Mouse (Mus musculus): ENCODE measurements around the gene Tekt3.

DNA sequence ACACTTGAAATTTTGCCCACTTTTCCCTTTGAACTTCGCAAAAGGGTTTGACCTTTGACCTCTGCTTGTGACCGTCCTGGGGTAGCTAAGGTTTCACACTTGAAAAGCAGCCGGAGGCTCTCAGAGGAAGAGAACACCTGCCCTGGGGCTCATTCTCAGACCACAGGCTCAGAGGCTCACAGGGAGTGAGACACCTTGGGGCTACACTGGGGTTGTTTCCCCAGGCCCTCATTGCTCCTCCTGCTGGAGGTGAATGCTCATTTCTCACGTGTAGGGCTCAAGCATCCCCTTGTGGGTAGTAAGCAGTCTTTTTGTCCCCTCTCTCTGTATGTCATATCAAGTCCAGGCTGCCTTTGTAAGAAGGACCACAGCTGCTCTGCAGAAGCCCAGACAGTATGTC lies 62.9 kb downstream of the Tekt3 start:
- TF ChIP-seq CTCF (IDR thresholded peaks at IDR 0.05; ENCODE audit: extremely low read depth, insufficient read depth, insufficient read length, insufficient replicate concordance): no peak
- TF ChIP-seq POLR2A (IDR thresholded peaks at IDR 0.05; ENCODE audit: low read depth, low read length): no peak
